Mouse (Mus musculus) 3T3-L1 (cell line): ENCODE results near the gene Gria2.

Experiments
- DNase-seq: peaks from one replicate; pipeline ENCODE4 v3.0.0-alpha.2; 2015; ENCODE audit warnings: low read depth, low spot score

The Gria2 gene

DNA sequence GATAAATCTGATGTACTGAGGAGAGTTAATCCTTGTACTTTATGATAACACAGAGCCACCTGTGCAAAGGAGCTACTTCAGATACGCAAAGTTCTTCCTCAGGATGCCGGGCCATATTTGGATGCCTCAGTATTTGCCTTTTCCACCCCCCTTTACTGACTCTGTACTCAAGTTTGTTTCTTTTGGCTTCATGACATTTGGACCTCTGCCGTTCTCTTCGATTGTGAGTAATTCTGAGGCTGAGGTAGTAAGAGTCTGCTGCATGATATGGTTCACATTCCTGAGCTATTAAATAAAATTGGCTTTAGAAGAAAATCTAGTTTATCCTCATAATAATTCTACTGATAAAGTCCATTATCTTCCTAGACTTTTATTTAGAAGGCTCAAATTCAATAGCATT, 26.7 kb downstream of the Gria2 start:
- DNase-seq = peak; percentile 89

DNA sequence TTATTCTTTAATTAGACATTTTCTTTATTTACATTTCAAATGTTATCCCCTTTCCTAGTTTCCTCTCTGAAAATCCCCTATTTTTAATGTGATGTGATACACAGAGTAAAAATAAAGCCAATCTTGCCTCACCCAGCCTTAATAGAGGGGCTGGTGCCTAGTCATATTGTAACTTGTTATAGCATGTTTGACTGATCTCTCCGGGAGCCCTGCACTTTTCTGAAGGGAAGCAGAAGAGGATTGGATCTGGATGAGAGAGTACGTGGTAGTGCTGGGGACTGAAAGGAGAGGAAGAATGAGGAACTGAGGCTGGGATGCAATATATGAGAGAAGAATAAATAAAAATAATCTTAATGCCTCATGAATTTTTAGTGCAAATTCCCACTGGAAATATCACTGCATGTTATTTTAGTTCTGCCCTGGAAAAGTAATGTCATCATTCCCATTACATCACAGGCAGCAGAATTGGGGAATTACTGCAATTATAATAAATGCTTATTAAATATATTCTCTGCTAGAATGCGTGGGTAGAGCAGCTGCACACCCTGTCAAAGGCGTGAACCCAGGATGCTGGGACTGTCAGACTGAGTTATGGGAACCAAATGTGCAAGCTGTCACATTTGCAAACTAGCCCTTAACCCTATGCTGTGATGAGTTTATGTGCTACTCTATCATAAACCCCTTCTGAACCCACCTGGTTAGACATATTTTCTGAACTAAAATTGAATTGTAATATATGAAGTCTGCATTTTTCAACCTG, 28.4 kb downstream of the Gria2 start:
- no peak for DNase-seq

DNA sequence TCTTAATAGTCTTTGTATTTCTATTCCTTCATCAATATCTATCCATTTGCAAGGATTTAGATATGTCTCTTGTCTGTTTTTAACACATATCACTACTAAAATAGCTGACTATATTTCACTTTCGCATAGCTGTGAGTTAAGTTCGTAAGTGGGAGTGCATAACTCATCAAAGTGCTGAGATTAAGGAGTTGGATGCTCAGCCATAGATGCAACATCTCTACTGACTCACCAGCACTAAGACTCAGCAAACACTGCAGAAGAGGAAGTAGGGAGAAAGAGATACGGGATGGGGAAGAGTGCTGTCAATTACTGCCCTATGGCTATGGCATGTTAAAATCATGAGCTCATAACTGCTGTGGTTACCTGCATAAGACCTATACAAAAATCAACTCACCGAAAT, 29.4 kb downstream of the Gria2 start:
- no peak for DNase-seq

DNA sequence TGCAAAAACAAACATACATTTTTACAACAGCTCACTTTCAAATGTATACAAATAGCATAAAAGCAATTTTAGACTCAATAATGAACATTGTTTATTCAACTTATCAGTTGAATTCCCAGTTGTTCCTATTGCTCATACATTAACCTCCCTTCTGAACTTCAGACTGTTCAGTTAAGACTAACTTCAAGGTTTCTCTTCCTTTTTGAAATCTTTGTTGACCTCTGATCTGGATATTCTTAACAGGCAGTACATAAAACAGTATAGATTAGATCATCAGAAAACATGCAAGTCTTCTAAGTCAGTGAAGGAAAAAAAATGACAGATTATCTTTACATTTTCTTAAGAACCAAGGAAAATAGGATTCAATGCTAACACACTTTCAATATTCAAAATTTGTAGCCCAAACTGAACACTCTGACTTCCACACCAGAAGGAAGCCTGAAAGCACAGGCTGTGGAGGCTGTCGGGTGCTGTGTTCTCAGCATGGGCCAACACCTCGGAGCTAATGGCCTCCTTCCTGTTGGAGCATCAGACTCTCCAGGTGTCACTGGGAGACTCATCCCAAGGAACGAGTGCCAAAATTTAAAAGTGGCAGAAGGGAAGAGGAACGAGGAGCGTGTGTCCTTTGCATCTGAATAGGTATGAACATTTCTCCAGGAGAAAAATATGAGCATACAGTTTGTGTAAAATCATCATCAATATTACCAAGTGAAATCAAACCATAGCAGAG, 33.0 kb downstream of the Gria2 start:
- DNase-seq = no peak

DNA sequence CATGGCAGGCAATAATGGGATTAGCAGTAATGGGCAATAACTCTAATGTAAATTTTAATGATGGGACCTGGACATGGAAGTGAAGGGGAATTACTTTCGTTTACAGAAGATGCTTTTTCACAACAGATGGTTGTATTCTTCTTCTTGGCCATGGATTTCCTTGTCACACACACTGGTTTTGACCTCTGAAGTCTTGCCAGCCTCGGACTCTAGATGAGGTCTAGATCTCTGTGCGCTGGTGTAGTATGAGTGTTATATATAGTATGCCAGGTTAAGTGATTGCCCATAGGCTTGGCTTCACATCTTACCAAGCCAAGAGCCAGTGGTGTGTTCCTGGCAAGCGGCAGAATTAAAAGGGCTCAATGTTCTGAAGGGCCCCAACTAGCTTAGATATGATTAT, 43.7 kb downstream of the Gria2 start:
- no peak for DNase-seq

DNA sequence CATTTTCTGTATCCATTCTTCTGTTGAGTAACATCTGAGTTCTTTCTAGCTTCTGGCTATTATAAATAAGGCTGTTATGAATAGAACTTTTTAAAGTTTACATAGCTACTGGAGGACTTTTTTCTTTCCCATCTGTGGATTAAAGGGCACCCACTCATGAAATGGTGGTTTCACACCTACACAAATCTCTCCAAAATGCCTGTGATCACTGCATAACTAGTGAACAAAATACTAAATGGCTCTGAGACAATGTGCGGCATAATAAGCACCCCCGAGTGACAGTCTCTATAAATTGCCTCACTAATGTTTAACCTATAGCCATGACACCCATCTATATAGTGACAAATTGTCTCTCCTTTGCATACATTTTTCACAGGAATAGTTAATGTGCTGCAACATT, 44.3 kb downstream of the Gria2 start:
- no peak for DNase-seq

DNA sequence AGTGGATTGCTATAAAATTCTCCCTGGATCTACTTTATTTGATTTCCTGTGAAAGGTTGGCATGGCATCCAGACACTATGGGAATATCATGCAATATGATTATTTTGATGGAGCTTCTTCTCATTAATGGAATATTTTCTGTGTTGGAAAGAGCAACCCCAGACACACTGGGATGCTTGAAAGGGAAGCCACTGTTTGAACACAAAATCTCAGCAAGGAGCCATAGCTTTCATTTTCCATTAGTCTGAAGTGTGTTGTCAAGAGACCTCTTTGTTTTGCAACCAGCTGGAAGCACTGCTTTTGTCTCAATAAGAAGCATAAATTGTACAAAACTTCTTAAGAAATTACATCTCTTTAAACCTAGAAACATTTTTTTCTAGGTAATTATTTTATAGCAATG, 51.8 kb downstream of the Gria2 start:
- DNase-seq = no peak

DNA sequence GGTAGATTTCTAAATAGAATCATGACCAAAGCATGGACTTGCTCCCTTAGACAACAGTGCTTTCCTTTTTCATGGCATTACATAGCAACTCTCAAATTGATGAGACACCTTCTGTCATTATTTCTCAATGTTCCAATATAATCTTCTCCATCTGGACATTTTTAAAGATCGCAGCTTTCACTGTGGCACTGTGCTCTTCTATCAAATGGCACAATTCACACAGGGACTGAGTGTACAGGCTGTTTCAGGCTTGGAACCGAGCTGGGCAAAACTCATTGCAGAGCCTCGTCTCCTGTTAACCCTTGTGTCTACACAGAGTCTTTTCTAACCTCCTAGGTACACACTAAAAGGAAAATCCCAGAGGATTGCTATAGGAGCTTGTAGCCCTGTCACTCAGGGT, 77.4 kb downstream of the Gria2 start:
- no peak for DNase-seq

DNA sequence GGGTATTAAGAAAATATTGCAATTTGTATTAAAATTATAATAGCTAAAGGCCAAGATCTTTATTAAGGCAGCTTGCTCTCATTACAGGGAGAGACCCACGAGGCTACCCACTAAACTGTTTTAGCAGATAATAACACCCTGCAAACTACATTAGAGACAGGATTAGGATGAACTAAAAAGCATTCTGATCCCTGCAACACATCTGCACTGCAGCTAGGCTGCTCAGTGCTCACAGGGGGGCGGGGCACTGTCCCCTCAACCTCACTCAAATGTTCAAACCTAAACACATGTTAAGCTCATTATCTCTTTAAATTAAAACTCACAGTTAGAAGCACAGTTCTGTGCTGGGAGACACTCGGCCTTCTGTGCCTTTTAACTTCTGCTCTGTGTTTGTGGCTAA, 89.5 kb downstream of the Gria2 start:
- DNase-seq = no peak

DNA sequence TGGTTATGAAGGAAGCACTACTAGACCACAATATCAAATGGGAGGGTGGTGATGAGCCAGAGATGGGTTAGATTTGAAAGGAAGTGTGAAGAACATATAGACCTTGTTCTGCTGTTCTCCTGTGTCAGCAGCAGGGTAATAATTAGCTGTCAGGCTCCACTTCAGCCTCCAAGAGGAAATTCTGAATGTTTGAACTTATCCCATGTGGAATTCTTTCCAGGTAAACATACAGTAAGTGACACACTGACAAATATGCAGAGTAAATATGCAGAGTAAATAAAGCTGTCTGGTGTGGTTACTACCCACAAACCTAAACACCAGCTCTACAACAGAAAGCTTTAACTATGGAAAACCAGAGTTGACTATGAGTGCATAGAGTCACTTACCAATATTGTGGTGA, 93.6 kb downstream of the Gria2 start:
- no peak for DNase-seq

DNA sequence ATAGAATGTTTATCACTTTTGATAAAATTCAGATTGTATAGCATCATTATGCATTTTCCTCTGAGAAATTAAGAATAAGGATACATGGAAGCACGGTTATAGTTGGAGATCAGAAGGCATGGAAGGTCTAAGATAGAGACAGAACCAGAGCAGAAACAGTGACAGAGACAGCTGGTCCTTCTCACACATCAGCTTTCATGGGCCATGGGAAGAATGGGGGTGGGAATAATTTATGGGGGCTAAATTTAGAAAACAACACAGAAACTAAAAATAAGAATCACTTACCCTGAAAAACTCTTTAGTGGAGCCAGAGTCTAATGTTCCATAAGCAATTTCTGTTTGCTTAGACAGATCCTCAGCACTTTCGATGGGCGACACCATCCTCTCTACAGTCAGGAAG, 100.5 kb downstream of the Gria2 start:
- DNase-seq = no peak

DNA sequence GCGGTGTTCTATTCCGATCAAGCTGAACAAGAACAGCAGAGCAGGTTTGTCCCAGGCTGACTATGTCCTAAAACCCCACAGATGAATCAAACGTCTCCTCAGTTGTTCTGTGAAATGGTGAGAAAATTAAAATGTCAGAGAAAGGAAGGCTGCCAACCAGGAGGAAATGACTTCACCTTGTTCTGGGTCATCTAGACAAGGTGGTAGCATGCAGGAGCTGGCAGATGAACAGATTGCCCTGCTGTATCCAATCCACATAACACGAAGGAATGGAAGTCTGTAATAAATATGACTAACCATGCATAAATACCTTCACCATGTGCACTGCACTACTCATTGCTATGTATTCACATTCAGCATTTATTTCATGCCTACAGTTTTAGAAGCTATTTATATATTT, 105.1 kb downstream of the Gria2 start:
- no peak for DNase-seq

DNA sequence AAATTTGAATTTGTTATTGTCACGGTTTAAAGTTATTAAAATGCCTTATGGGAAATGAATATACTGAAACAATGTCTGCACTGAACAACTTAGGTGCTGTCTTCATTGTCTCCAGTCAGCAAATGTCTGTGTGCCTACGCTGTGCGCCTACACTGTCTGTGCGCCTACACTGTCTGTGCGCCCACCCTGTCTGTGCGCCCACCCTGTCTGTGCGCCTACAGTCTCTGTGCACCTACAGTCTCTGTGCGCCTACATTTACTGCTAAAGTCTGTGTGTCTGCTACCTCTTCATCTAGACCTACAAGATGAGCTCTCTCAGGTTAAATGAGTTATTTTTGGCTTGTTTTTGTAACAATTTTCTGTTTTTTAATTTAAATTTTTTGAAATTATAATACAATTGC, 107.7 kb downstream of the Gria2 start:
- DNase-seq = no peak

DNA sequence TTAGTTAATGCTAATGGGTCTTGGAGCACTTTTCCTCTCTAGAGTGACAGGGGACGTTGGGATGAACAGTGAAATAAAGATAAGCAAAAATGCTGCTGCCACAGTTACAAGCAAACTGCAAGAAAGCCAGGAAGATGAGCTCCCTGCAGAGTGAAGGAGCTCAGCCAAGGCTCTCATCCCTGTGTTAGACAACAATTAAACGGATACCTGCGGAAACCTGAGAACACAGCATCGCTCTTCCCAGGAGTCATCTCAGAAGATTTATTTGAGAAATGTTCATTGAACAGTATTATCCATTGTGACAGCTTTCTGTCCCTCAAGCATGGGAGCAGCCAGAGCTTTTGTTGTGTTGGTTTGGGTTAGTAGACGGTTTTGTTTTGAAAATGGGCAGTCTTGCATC, 137.5 kb downstream of the Gria2 start:
- no peak for DNase-seq

DNA sequence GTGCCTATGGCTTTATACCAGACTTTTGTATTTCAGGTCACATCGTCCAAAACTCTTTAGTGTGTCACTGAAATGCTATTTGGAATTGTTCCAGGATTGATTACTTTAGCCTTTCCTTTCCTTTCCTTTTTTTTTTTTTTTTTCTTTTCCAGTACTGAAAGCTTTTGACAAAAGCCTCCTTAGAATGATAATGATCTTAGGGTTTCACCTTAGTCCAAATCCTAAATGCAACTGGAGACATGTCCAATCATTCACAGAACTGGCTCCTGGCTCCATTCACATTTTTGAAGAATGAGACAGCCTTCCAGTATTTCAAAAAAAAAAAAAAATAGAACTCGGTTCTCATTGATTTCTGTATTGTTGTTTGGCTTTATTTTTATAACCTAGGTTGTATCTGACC, 139.3 kb downstream of the Gria2 start:
- DNase-seq = peak; percentile 29

DNA sequence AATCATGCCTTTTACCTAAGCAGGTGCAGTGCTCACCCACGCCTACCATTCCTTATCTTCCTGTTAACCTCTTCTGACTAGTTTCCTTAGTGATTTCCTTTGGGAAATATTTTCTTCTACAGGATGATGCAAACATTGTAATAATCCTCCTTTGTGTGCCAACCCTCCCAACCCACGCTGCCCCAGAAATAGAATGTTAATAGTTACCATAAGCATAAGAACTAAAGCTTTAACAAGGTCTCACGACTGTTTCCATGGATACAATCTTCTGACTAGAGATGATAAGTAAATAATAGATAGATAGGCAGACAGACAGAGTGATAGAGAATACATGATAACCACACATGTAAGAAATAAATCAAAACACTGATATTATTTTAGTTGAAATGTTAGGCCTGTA, 140.8 kb downstream of the Gria2 start:
- peak; percentile 6 for DNase-seq

DNA sequence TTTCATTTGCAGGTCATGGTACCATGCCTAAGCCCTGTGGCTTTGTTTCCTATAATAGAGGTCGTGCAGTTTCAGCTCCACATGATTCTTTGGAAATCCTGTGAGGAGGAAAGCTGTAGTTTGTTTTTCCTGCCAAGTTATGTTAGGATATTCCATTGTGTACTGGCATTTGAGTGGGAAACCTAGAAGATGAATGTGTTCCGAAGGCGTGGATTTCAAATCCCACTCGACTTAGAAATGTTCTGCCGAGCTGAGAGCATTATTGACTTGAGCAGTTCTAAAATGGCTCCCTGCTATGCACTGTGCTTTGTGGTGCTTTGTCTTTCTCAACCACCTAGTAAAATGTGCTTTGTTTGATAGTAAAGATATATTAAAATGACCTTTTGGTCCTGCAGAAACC, 150.4 kb downstream of the Gria2 start:
- DNase-seq = no peak
